Mouse (Mus musculus): ENCODE measurements around the gene Wdr27.
A peak's percentile ranks its signal among the peaks of the same experiment; 100 is the strongest.
"Not testable (repeated sequence)": the region's sequence is repeated elsewhere in the genome, so short reads cannot be mapped to it uniquely, and the experiment has no call there.

The Wdr27 gene

GRCm38 (mm10) chr17:14943009-14943728 lies at the start of gene Wdr27, which contains the start of gene 1600012H06Rik:
TSS of gene Wdr27 (minus strand) at chr17:14943158.
TSS of gene 1600012H06Rik (plus strand) at chr17:14943184.
- DNase-seq (ENCODE audit: low read depth, low spot score) = peak; percentile 98

GRCm38 (mm10) chr17:14992522-14993138 lies 49.7 kb upstream of the Wdr27 start:
- not testable (repeated sequence) for DNase-seq (ENCODE audit: low read depth, low spot score)

- DNase-seq (ENCODE audit: low read depth, low spot score) = not testable (repeated sequence)
These were observed 47.3 kb upstream of the Wdr27 start for GRCm38 (mm10) chr17:14990116-14990702.

- not testable (repeated sequence) for DNase-seq (ENCODE audit: low read depth, low spot score)
These were observed 35.5 kb upstream of the Wdr27 start, which contains the start of the genes 9030025P20Rik and Gm3417 for GRCm38 (mm10) chr17:14978362-14979038. TSS of gene 9030025P20Rik (plus strand) at chr17:14978468. TSS of gene Gm3417 (minus strand) at chr17:14978790.

- DNase-seq (ENCODE audit: low read depth, low spot score) = not testable (repeated sequence)
These were observed 34.9 kb upstream of the Wdr27 start for GRCm38 (mm10) chr17:14977718-14978361.

GRCm38 (mm10) chr17:14968373-14968913 lies 25.5 kb upstream of the Wdr27 start:
- DNase-seq (ENCODE audit: low read depth, low spot score) = not testable (repeated sequence)

- not testable (repeated sequence) for DNase-seq (ENCODE audit: low read depth, low spot score)
These were observed 18.7 kb upstream of the Wdr27 start for GRCm38 (mm10) chr17:14961557-14962154.

- not testable (repeated sequence) for DNase-seq (ENCODE audit: low read depth, low spot score)
These were observed 18.1 kb upstream of the Wdr27 start, which contains the start of gene Phf10 for GRCm38 (mm10) chr17:14960951-14961556. TSS of gene Phf10 (minus strand) at chr17:14961273.

GRCm38 (mm10) chr17:14960520-14960919 lies 17.6 kb upstream of the Wdr27 start:
- no peak for DNase-seq (ENCODE audit: low read depth, low spot score)

GRCm38 (mm10) chr17:14959979-14960378 lies 17.0 kb upstream of the Wdr27 start:
- DNase-seq (ENCODE audit: low read depth, low spot score) = no peak

GRCm38 (mm10) chr17:14958686-14959327 lies 15.8 kb upstream of the Wdr27 start:
- DNase-seq (ENCODE audit: low read depth, low spot score) = no peak

GRCm38 (mm10) chr17:14953452-14953851 lies 10.5 kb upstream of the Wdr27 start:
- DNase-seq (ENCODE audit: low read depth, low spot score) = peak; percentile 25

- no peak for DNase-seq (ENCODE audit: low read depth, low spot score)
These were observed 6.3 kb upstream of the Wdr27 start for GRCm38 (mm10) chr17:14949161-14949827.

- no peak for DNase-seq (ENCODE audit: low read depth, low spot score)
These were observed 1.6 kb upstream of the Wdr27 start for GRCm38 (mm10) chr17:14944551-14944950.

GRCm38 (mm10) chr17:14943729-14944059 lies 736 bp upstream of the Wdr27 start:
- peak; percentile 17 for DNase-seq (ENCODE audit: low read depth, low spot score)

- not testable (repeated sequence) for DNase-seq (ENCODE audit: low read depth, low spot score)
These were observed 777 bp downstream of the Wdr27 start for GRCm38 (mm10) chr17:14942181-14942580.

- no peak for DNase-seq (ENCODE audit: low read depth, low spot score)
These were observed 6.9 kb downstream of the Wdr27 start for GRCm38 (mm10) chr17:14935841-14936605.

GRCm38 (mm10) chr17:14935280-14935679 lies 7.7 kb downstream of the Wdr27 start:
- DNase-seq (ENCODE audit: low read depth, low spot score) = peak; percentile 59
